Mouse (Mus musculus) small intestine, adult 2 months (tissue): ENCODE results near the gene Rab1b.

ENCODE experiments used
- CTCF ChIP-seq: fragments of 200-500 bp; IDR thresholded peaks from 2 replicates; pipeline ENCODE4 v1.5.1; 2012; ENCODE audit warnings: low read depth, mild to moderate bottlenecking, control low read depth, inconsistent platforms, low read length, moderate library complexity, mixed read lengths; ENCODE audit not compliant: insufficient replicate concordance, insufficient read length; ENCODE audit errors: extremely low read depth
- POLR2A ChIP-seq: fragments of 200-500 bp; IDR thresholded peaks from 2 replicates; pipeline ENCODE4 v1.6.1; 2012; ENCODE audit warnings: low read depth, mild to moderate bottlenecking, control low read depth, inconsistent platforms, low read length, moderate library complexity

- TF ChIP-seq CTCF (no peak), POLR2A (peak; percentile 70; the same call in 1 of the 2 replicates)
Measured at GRCm38 (mm10) chr19:5106731-5107191, at the start of gene Rab1b.
